Mouse (Mus musculus) limb, embryonic 12.5 days (tissue): ENCODE measurements around the gene Dmrtb1. TPM values are rescaled to one million over a fixed set of nuclear protein-coding genes. Genes with fewer than 3 reads are reported as not detected.

Experiments
- ATAC-seq: fragments of 200-750 bp; cut with Nextera tagmentation; 2 replicates; pipeline ENCODE4 v1.8.0; 2017; ENCODE audit warnings: low read depth, moderate TSS enrichment; ENCODE audit not compliant: insufficient number of reproducible peaks, insufficient read depth, low FRiP score, low TSS enrichment
- H3K27ac ChIP-seq: fragments of 300-500 bp; sonication (generic); 2 replicates; pipeline ENCODE4 v1.5.1; 2016; ENCODE audit warnings: mild to moderate bottlenecking, moderate library complexity
- H3K27me3 ChIP-seq: fragments of 300-500 bp; sonication (generic); 2 replicates; pipeline ENCODE4 v1.6.1; 2016; ENCODE audit warnings: mild to moderate bottlenecking, moderate library complexity
- H3K36me3 ChIP-seq: fragments of 300-500 bp; sonication (generic); 2 replicates; pipeline ENCODE4 v1.6.1; 2016; ENCODE audit warnings: mild to moderate bottlenecking, moderate library complexity
- H3K4me1 ChIP-seq: fragments of 300-500 bp; sonication (generic); replicated peaks from 2 replicates; pipeline ENCODE4 v1.6.1; 2016
- H3K4me2 ChIP-seq: fragments of 300-500 bp; sonication (generic); 2 replicates; pipeline ENCODE4 v1.6.1; 2016; ENCODE audit warnings: mild to moderate bottlenecking, moderate library complexity
- H3K4me3 ChIP-seq: fragments of 300-500 bp; sonication (generic); replicated peaks from 2 replicates; pipeline ENCODE4 v1.5.1; 2016; ENCODE audit warnings: mild to moderate bottlenecking
- H3K9ac ChIP-seq: fragments of 300-500 bp; sonication (generic); replicated peaks from 2 replicates; pipeline ENCODE4 v1.6.1; 2016; ENCODE audit warnings: mild to moderate bottlenecking, moderate library complexity
- H3K9me3 ChIP-seq: fragments of 300-500 bp; sonication (generic); 2 replicates; pipeline ENCODE4 v1.6.1; 2016; ENCODE audit warnings: mild to moderate bottlenecking, moderate library complexity
- WGBS: fragments of 180-500 bp; shearing (Covaris S2); methylation state at CpG from one replicate; pipeline ENCODE4 v1.1.7; 2016; 5-methylcytosine and 5-hydroxymethylcytosine counted together
- polyA plus RNA-seq: library from polyadenylated mRNA; unstranded; fragments of >200 nt; fragmentation: Nextera tagmentation; extraction: Ambion mirVana; gene quantifications from 2 replicates; pipeline ENCODE4 v1.2.1, GENCODE M21; 2016

Gene Dmrtb1
- polyA plus RNA-seq, 1 experiment from 2014 or later, result 0.25 TPM

DNA sequence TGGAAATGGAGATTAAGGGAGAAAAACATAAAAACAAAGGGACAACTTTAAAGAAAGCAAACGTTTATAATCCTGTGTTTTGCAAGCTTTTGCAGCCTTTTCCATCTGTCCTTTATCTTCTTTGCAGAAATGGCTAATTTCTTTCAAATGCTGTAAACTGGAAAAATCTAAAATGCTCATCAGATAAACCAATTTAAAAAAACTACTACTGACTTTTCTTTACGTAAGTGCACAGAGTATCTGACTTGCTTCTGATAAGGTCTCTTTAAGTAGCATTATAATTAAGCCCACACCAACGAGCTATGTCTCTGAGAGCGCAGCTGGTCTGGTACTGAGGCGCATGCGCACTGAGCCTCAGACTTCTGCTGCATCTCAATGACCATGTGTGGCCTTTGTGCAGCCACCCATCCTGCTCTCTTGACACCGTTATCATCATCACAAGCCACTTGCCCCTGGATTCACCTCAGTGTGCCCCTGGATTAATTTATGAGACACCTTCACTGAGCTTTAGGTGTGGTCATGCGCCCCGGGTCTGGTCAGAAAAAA is 32.8 kb upstream of the Dmrtb1 start:
- Histone ChIP-seq H3K9ac (no peak overlapping the region), H3K36me3 (no peaks in the 10 kb centered on the region), H3K9me3 (no peaks in the 10 kb centered on the region), H3K27me3 (no peaks in the 10 kb centered on the region; the same call in 1 of the 2 replicates), H3K4me1 (no peaks in the 10 kb centered on the region), H3K27ac (no peak overlapping the region), H3K4me2 (no peak overlapping the region), H3K4me3 (no peak overlapping the region)
- 63% methylated on average over 9 of the region's 9 CpGs for WGBS
- ATAC-seq, result no peak

GRCm38 (mm10) chr4:107706884-107707283 is 22.9 kb upstream of the Dmrtb1 start:
- ATAC-seq, result no peak
- H3K4me3 ChIP-seq, result no peak overlapping the region
- H3K27ac ChIP-seq, result no peak overlapping the region
- 83% methylated on average over 4 of the region's 4 CpGs for WGBS
- H3K9ac ChIP-seq, result no peak overlapping the region
- H3K9me3 ChIP-seq, result peaks cover 6% of the 10 kb centered on the region
- H3K4me1 ChIP-seq, result no peaks in the 10 kb centered on the region
- H3K36me3 ChIP-seq, result no peaks in the 10 kb centered on the region
- H3K4me2 ChIP-seq, result no peak overlapping the region
- peaks cover 7% of the 10 kb centered on the region; the same call in 1 of the 2 replicates for H3K27me3 ChIP-seq

DNA sequence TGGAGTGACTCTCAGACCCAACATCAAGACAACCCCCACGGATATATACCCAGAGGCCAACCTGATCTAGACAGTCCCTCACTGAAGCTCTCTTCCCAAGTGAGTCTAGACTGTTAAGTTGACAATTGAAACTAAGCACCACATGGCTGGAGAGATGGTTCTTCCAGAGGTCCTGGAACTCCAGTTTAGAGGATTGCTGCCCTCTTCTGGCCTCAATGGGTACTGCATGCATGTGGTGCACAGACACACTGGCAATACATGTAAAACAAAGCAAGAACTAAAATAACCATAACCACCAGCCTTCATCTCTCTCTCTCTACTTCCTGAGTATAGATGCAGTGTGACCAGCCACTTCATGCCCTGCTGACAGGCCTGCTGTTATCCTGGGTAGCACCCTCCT is 20.2 kb upstream of the Dmrtb1 start:
- Histone ChIP-seq H3K4me3 (no peak overlapping the region), H3K36me3 (no peaks in the 10 kb centered on the region), H3K27me3 (peaks cover 6% of the 10 kb centered on the region), H3K9ac (no peak overlapping the region), H3K27ac (no peak overlapping the region), H3K4me2 (no peak overlapping the region), H3K4me1 (no peaks in the 10 kb centered on the region), H3K9me3 (peaks cover 6% of the 10 kb centered on the region)
- 85% methylated on average over 1 of the region's 1 CpGs for WGBS
- no peak for ATAC-seq

DNA sequence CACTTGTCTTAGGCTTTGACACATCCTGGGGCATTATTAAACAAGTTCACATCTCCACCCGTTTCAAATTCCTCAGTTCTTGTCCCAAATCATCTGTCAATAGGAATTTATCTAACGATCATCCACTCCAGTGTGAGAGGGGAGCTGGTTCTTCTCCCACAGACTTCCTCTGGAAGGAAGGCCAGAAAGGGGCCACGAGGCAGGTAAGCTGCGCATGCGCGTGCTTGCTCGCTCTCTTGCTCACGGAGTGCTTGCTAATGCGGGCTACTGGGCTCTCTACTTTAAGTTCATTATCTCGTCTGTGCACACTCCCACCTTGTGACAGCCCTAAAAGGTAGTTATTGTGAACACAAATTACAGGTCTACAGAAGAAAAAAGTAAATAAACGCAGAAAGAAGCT is 17.6 kb upstream of the Dmrtb1 start:
- H3K4me2 ChIP-seq, result no peak overlapping the region
- whole genome bisulfite sequencing, result 74% methylated on average over 11 of the region's 11 CpGs
- no peak overlapping the region for H3K4me3 ChIP-seq
- no peak for ATAC-seq
- no peaks in the 10 kb centered on the region; the same call in 1 of the 2 replicates for H3K27me3 ChIP-seq
- peaks cover 6% of the 10 kb centered on the region for H3K9me3 ChIP-seq
- peak overlapping the region; percentile 29; the same call in 1 of the 2 replicates for H3K27ac ChIP-seq
- H3K9ac ChIP-seq, result no peak overlapping the region
- no peaks in the 10 kb centered on the region for H3K36me3 ChIP-seq
- no peaks in the 10 kb centered on the region for H3K4me1 ChIP-seq

DNA sequence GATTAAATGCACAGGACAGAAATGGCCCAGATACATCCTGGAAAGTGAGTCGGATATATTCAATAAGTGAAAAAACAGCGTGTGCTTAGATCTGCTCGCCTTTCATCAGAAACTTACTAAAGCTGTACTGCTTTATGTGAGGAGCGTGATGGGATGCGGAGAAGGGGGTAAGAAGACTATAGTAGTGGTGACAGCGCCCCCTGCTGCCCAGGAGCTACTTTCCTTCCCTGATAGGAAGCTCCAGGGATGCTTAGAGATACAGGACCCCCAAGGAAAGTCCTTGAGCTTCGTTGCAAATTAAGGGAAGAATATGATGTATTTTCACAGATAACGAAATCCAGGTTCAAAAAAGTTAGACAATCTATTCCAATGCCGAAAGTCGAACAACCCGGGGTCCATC is 17.1 kb upstream of the Dmrtb1 start:
- H3K27me3 ChIP-seq, result no peaks in the 10 kb centered on the region; the same call in 1 of the 2 replicates
- no peaks in the 10 kb centered on the region for H3K36me3 ChIP-seq
- H3K4me2 ChIP-seq, result no peak overlapping the region
- no peak overlapping the region for H3K9ac ChIP-seq
- H3K4me1 ChIP-seq, result no peaks in the 10 kb centered on the region
- 27% methylated on average over 11 of the region's 11 CpGs for WGBS
- H3K27ac ChIP-seq, result no peak overlapping the region
- ATAC-seq, result no peak
- H3K9me3 ChIP-seq, result peaks cover 6% of the 10 kb centered on the region
- no peak overlapping the region for H3K4me3 ChIP-seq

- no peak overlapping the region for H3K4me3 ChIP-seq
- H3K9me3 ChIP-seq, result peaks cover 5% of the 10 kb centered on the region
- H3K4me1 ChIP-seq, result no peaks in the 10 kb centered on the region
- no peak overlapping the region for H3K4me2 ChIP-seq
- H3K9ac ChIP-seq, result no peak overlapping the region
- no peak for ATAC-seq
- H3K27ac ChIP-seq, result no peak overlapping the region
- H3K27me3 ChIP-seq, result no peaks in the 10 kb centered on the region; the same call in 1 of the 2 replicates
- WGBS, result 79% methylated on average over 9 of the region's 9 CpGs
- H3K36me3 ChIP-seq, result no peaks in the 10 kb centered on the region
Measured at GRCm38 (mm10) chr4:107699271-107699670, 15.2 kb upstream of the Dmrtb1 start.

- H3K27me3 ChIP-seq, result no peaks in the 10 kb centered on the region; the same call in 1 of the 2 replicates
- no peak overlapping the region for H3K27ac ChIP-seq
- H3K4me3 ChIP-seq, result no peak overlapping the region
- H3K4me1 ChIP-seq, result no peaks in the 10 kb centered on the region; the same call in 1 of the 2 replicates
- no peaks in the 10 kb centered on the region for H3K36me3 ChIP-seq
- no peak overlapping the region for H3K4me2 ChIP-seq
- ATAC-seq, result no peak
- 53% methylated on average over 5 of the region's 5 CpGs for WGBS
- no peak overlapping the region for H3K9ac ChIP-seq
- no peaks in the 10 kb centered on the region for H3K9me3 ChIP-seq
Measured at GRCm38 (mm10) chr4:107693816-107694215, 9.8 kb upstream of the Dmrtb1 start.

GRCm38 (mm10) chr4:107688213-107688612 is 4.2 kb upstream of the Dmrtb1 start:
- no peak overlapping the region for H3K4me3 ChIP-seq
- H3K4me1 ChIP-seq, result peaks cover 19% of the 10 kb centered on the region
- no peaks in the 10 kb centered on the region; the same call in 1 of the 2 replicates for H3K27me3 ChIP-seq
- no peak for ATAC-seq
- 9% methylated on average over 11 of the region's 11 CpGs for WGBS
- H3K9ac ChIP-seq, result no peak overlapping the region
- H3K27ac ChIP-seq, result no peak overlapping the region
- H3K36me3 ChIP-seq, result no peaks in the 10 kb centered on the region
- H3K9me3 ChIP-seq, result no peaks in the 10 kb centered on the region
- H3K4me2 ChIP-seq, result peak overlapping the region; percentile 23

GRCm38 (mm10) chr4:107687127-107687526 is 3.1 kb upstream of the Dmrtb1 start:
- Histone ChIP-seq H3K36me3 (no peaks in the 10 kb centered on the region), H3K4me3 (no peak overlapping the region), H3K9me3 (no peaks in the 10 kb centered on the region), H3K4me1 (peaks cover 19% of the 10 kb centered on the region), H3K27ac (peak overlapping the region; percentile 7; the same call in 1 of the 2 replicates), H3K9ac (no peak overlapping the region), H3K4me2 (peak overlapping the region; percentile 38), H3K27me3 (no peaks in the 10 kb centered on the region)
- ATAC-seq, result no peak
- 16% methylated on average over 12 of the region's 12 CpGs for WGBS

GRCm38 (mm10) chr4:107683006-107683756 is 849 bp downstream of the Dmrtb1 start:
- Histone ChIP-seq H3K27me3 (peaks cover 23% of the 10 kb centered on the region; the same call in 1 of the 2 replicates), H3K9me3 (no peaks in the 10 kb centered on the region), H3K4me3 (no peak overlapping the region), H3K4me2 (no peak overlapping the region), H3K9ac (no peak overlapping the region), H3K4me1 (peaks cover 28% of the 10 kb centered on the region), H3K27ac (no peak overlapping the region), H3K36me3 (no peaks in the 10 kb centered on the region)
- ATAC-seq, result no peak
- 87% methylated on average over 37 of the region's 37 CpGs for WGBS

GRCm38 (mm10) chr4:107681099-107681849 is 2.8 kb downstream of the Dmrtb1 start:
- Histone ChIP-seq H3K4me3 (no peak overlapping the region), H3K9me3 (no peaks in the 10 kb centered on the region), H3K4me2 (no peak overlapping the region), H3K27me3 (peaks cover 27% of the 10 kb centered on the region), H3K36me3 (no peaks in the 10 kb centered on the region), H3K9ac (no peak overlapping the region), H3K27ac (no peak overlapping the region), H3K4me1 (peaks cover 12% of the 10 kb centered on the region; the same call in 1 of the 2 replicates)
- 37% methylated on average over 9 of the region's 9 CpGs for WGBS
- ATAC-seq, result no peak
